Mouse (Mus musculus) embryonic facial prominence, embryonic 14.5 days (tissue): Measurements from ENCODE around the gene Qrich1. TPM values are rescaled to one million over a fixed set of nuclear protein-coding genes. Genes with fewer than 3 reads are reported as not detected.
A peak's percentile ranks its signal among the peaks of the same experiment; 100 is the strongest.

Source experiments
- ATAC-seq: fragments of 200-750 bp; cut with Nextera tagmentation; 2 replicates; pipeline ENCODE4 v1.8.0; 2017; ENCODE audit warnings: low read depth, moderate number of reproducible peaks, moderate TSS enrichment
- DNase-seq: peaks from one replicate; pipeline ENCODE4 v3.0.0-alpha.2; 2015; ENCODE audit warnings: low spot score
- H3K27ac ChIP-seq: fragments of 300-500 bp; sonication (generic); replicated peaks from 2 replicates; pipeline ENCODE4 v1.5.1; 2014; ENCODE audit warnings: low read depth, mild to moderate bottlenecking, low read length, moderate library complexity
- H3K27me3 ChIP-seq: fragments of 300-500 bp; sonication (generic); replicated peaks from 2 replicates; pipeline ENCODE4 v1.6.1; 2014; ENCODE audit warnings: low read length; ENCODE audit not compliant: control insufficient read depth, insufficient read depth
- H3K36me3 ChIP-seq: fragments of 300-500 bp; sonication (generic); 2 replicates; pipeline ENCODE4 v1.6.1; 2014; ENCODE audit warnings: low read length, mixed read lengths; ENCODE audit not compliant: control insufficient read depth, insufficient read depth
- H3K4me1 ChIP-seq: fragments of 300-500 bp; sonication (generic); 2 replicates; pipeline ENCODE4 v1.6.1; 2014; ENCODE audit warnings: antibody characterized with exemption, low read length; ENCODE audit not compliant: control insufficient read depth, insufficient read depth
- H3K4me2 ChIP-seq: fragments of 300-500 bp; sonication (generic); 2 replicates; pipeline ENCODE4 v1.6.1; 2014; ENCODE audit warnings: low read depth, mild to moderate bottlenecking, low read length, moderate library complexity, mixed read lengths
- H3K4me3 ChIP-seq: fragments of 300-500 bp; sonication (generic); 2 replicates; pipeline ENCODE4 v1.5.1; 2014; ENCODE audit warnings: low read depth, mild to moderate bottlenecking, low read length
- H3K9ac ChIP-seq: fragments of 300-500 bp; sonication (generic); 2 replicates; pipeline ENCODE4 v1.6.1; 2014; ENCODE audit warnings: low read depth, mild to moderate bottlenecking, low read length, moderate library complexity, mixed read lengths
- H3K9me3 ChIP-seq: fragments of 300-500 bp; sonication (generic); 2 replicates; pipeline ENCODE4 v1.6.1; 2016; ENCODE audit warnings: low read length; ENCODE audit not compliant: control insufficient read depth
- whole genome bisulfite sequencing: fragments of 180-500 bp; shearing (Covaris S2); extraction: QIAGEN DNeasy Blood & Tissue Kit; methylation state at CpG from one replicate; pipeline ENCODE4 v1.1.7; 2014; 5-methylcytosine and 5-hydroxymethylcytosine counted together
- polyA plus RNA-seq: library from polyadenylated mRNA; unstranded; fragments of >200 nt; fragmentation: Nextera tagmentation; extraction: Ambion mirVana; gene quantifications from 2 replicates; pipeline ENCODE4 v1.2.1, GENCODE M21; 2014

The Qrich1 gene
- polyA plus RNA-seq, 1 experiment from 2014 or later, result 110 TPM

- Histone ChIP-seq H3K9ac (peak overlapping the region; percentile 85), H3K36me3 (peaks cover 50% of the 10 kb centered on the region), H3K9me3 (no peaks in the 10 kb centered on the region), H3K4me2 (peak overlapping the region; percentile 99), H3K4me3 (peak overlapping the region; percentile 77), H3K27me3 (no peaks in the 10 kb centered on the region), H3K4me1 (peaks cover 30% of the 10 kb centered on the region), H3K27ac (peak overlapping the region; percentile 94)
- ATAC-seq (no peak), DNase-seq (no peak)
- whole genome bisulfite sequencing, result 11% methylated on average over 35 of the region's 35 CpGs
These were observed 49.5 kb downstream of the Qrich1 start for GRCm38 (mm10) chr9:108565881-108566814.

- WGBS, result under 1% methylated on average over 56 of the region's 73 CpGs
- peaks cover 52% of the 10 kb centered on the region for H3K36me3 ChIP-seq
- H3K27ac ChIP-seq, result peak within 1 kb of the TSS; percentile 94
- no peaks in the 10 kb centered on the region for H3K9me3 ChIP-seq
- peak within 1 kb of the TSS; percentile 77 for H3K4me3 ChIP-seq
- H3K9ac ChIP-seq, result peak within 1 kb of the TSS; percentile 85
- H3K27me3 ChIP-seq, result no peaks in the 10 kb centered on the region
- peak; percentile 90 for ATAC-seq
- peak; percentile 98 for DNase-seq
- peak within 1 kb of the TSS; percentile 99 for H3K4me2 ChIP-seq
- peaks cover 23% of the 10 kb centered on the region for H3K4me1 ChIP-seq
These were observed 50.5 kb downstream of the Qrich1 start, which contains the start of gene Ndufaf3 for GRCm38 (mm10) chr9:108566815-108567776. Gene Ndufaf3, minus strand, starts transcription at chr9:108567434.

DNA sequence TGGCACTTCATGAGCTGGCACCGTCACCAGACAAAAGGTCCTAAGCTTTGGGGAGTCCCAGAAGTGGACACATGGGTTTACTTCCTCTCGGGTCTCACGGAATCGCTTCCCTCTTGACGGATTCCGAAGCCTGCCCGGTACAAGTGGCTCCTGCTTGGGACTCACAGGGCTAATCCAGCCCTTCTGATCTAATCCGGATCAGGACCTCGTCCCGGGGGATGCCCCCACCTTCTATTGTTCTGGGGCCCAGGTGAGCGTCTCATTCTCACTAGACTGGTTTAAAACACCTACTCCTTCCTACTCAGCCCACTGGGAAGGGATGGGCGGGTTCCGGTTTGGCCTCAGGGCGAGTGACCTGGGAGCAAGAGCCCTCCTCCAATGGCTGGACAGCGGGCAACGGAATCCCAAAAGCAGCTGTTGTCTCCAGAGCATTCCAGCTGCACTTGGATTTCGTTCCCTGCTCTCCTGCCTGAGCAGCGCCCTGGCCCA is 51.4 kb downstream of the Qrich1 start:
- Histone ChIP-seq H3K9ac (peak overlapping the region; percentile 85), H3K27ac (peak overlapping the region; percentile 94), H3K27me3 (no peaks in the 10 kb centered on the region), H3K4me3 (peak overlapping the region; percentile 77), H3K4me1 (peaks cover 23% of the 10 kb centered on the region), H3K9me3 (no peaks in the 10 kb centered on the region), H3K36me3 (peaks cover 53% of the 10 kb centered on the region), H3K4me2 (peak overlapping the region; percentile 99)
- WGBS, result 6% methylated on average over 18 of the region's 18 CpGs
- DNase-seq (peak; percentile 45), ATAC-seq (no peak)

- ATAC-seq (no peak), DNase-seq (no peak)
- no peaks in the 10 kb centered on the region for H3K27me3 ChIP-seq
- peaks cover 23% of the 10 kb centered on the region for H3K4me1 ChIP-seq
- H3K4me3 ChIP-seq, result peak overlapping the region; percentile 77
- peak overlapping the region; percentile 94 for H3K27ac ChIP-seq
- H3K9me3 ChIP-seq, result no peaks in the 10 kb centered on the region
- WGBS, result 77% methylated on average over 17 of the region's 17 CpGs
- peak overlapping the region; percentile 99 for H3K4me2 ChIP-seq
- H3K36me3 ChIP-seq, result peaks cover 55% of the 10 kb centered on the region
- H3K9ac ChIP-seq, result peak overlapping the region; percentile 85
These were observed 51.9 kb downstream of the Qrich1 start for GRCm38 (mm10) chr9:108568511-108568921.

GRCm38 (mm10) chr9:108569381-108570206 is 53.0 kb downstream of the Qrich1 start, which contains the start of gene Dalrd3:
Gene Dalrd3, plus strand, starts transcription at chr9:108569886.
- Histone ChIP-seq H3K4me2 (peak within 1 kb of the TSS; percentile 99), H3K4me1 (peaks cover 23% of the 10 kb centered on the region), H3K36me3 (peaks cover 54% of the 10 kb centered on the region), H3K4me3 (peak within 1 kb of the TSS; percentile 77), H3K27me3 (no peaks in the 10 kb centered on the region), H3K9ac (peak within 1 kb of the TSS; percentile 85), H3K27ac (peak within 1 kb of the TSS; percentile 70), H3K9me3 (no peaks in the 10 kb centered on the region)
- DNase-seq (peak; percentile 98), ATAC-seq (peak; percentile 61)
- 8% methylated on average over 36 of the region's 42 CpGs for WGBS

- 2% methylated on average over 39 of the region's 40 CpGs for WGBS
- no peak for ATAC-seq
- H3K9ac ChIP-seq, result peak overlapping the region; percentile 68
- H3K4me3 ChIP-seq, result peak overlapping the region; percentile 66
- peak overlapping the region; percentile 98 for H3K4me2 ChIP-seq
- peak overlapping the region; percentile 70 for H3K27ac ChIP-seq
- peaks cover 51% of the 10 kb centered on the region for H3K36me3 ChIP-seq
- peak; percentile 91 for DNase-seq
- no peaks in the 10 kb centered on the region for H3K9me3 ChIP-seq
- no peaks in the 10 kb centered on the region for H3K27me3 ChIP-seq
- H3K4me1 ChIP-seq, result peaks cover 23% of the 10 kb centered on the region
These were observed 53.7 kb downstream of the Qrich1 start for GRCm38 (mm10) chr9:108570207-108570896.

DNA sequence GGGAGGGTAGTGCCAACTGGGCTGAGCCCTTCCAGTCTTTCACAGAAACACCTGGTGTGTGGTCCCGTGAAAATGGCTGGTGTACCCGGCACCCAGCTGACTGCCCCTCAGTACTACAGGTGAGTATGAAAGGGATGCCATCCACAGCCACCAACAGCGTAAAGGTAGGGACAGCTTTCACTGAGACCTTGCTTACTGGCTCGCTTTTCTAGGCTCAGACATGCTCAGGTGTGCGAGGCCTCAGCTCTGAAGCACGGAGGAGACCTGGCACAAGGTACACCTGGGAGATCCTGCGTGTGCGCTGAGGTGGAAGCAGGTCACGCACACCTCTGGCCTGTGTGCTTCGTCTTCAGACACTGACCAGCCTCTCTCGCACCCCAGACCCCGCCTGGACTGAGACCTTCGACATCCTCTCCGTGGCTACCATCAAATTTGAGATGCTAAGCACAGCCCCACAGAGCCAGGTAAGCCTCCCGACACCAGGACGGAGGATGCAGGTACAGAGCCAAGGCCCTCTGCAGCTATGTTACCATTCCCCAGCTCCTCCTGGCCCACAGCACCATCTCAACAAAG is 54.9 kb downstream of the Qrich1 start:
- peaks cover 18% of the 10 kb centered on the region for H3K4me1 ChIP-seq
- no peaks in the 10 kb centered on the region for H3K27me3 ChIP-seq
- WGBS, result 91% methylated on average over 16 of the region's 16 CpGs
- H3K9ac ChIP-seq, result no peak overlapping the region
- DNase-seq, result no peak
- H3K9me3 ChIP-seq, result no peaks in the 10 kb centered on the region
- H3K36me3 ChIP-seq, result peaks cover 55% of the 10 kb centered on the region
- no peak overlapping the region for H3K4me2 ChIP-seq
- no peak overlapping the region for H3K4me3 ChIP-seq
- ATAC-seq, result no peak
- no peak overlapping the region for H3K27ac ChIP-seq
